Mouse (Mus musculus) small intestine, adult 2 months (tissue): ENCODE measurements around the gene Lfng.

Source experiments
- CTCF ChIP-seq: fragments of 200-500 bp; IDR thresholded peaks from 2 replicates; pipeline ENCODE4 v1.5.1; 2012; ENCODE audit warnings: low read depth, mild to moderate bottlenecking, control low read depth, inconsistent platforms, low read length, moderate library complexity, mixed read lengths; ENCODE audit not compliant: insufficient replicate concordance, insufficient read length; ENCODE audit errors: extremely low read depth
- POLR2A ChIP-seq: fragments of 200-500 bp; IDR thresholded peaks from 2 replicates; pipeline ENCODE4 v1.6.1; 2012; ENCODE audit warnings: low read depth, mild to moderate bottlenecking, control low read depth, inconsistent platforms, low read length, moderate library complexity

GRCm38 (mm10) chr5:140642076-140642475, 35.0 kb downstream of the Lfng start:
- no peak for TF ChIP-seq POLR2A
- no peak for TF ChIP-seq CTCF
